Mouse (Mus musculus) stomach, postnatal 0 days (tissue): ENCODE data around the gene Cd101. TPM values are rescaled to one million over a fixed set of nuclear protein-coding genes. Genes with fewer than 3 reads are reported as not detected.

Experiments used
- ATAC-seq: fragments of 200-750 bp; cut with Nextera tagmentation; 2 replicates; pipeline ENCODE4 v1.8.0; 2017; ENCODE audit not compliant: low FRiP score, low TSS enrichment
- DNase-seq: peaks from one replicate; pipeline ENCODE4 v3.0.0-alpha.2; 2016; ENCODE audit warnings: low spot score
- H3K27ac ChIP-seq: fragments of 300-500 bp; sonication (generic); replicated peaks from 2 replicates; pipeline ENCODE4 v1.5.1; 2014; ENCODE audit warnings: mild to moderate bottlenecking, control low read depth
- H3K27me3 ChIP-seq: fragments of 300-500 bp; sonication (generic); 2 replicates; pipeline ENCODE4 v1.6.1; 2014; ENCODE audit warnings: low read length; ENCODE audit not compliant: control insufficient read depth, insufficient read depth
- H3K36me3 ChIP-seq: fragments of 300-500 bp; sonication (generic); 2 replicates; pipeline ENCODE4 v1.6.1; 2014; ENCODE audit warnings: low read length, mixed read lengths; ENCODE audit not compliant: control insufficient read depth, insufficient read depth
- H3K4me1 ChIP-seq: fragments of 300-500 bp; sonication (generic); replicated peaks from 2 replicates; pipeline ENCODE4 v1.6.1; 2014; ENCODE audit warnings: antibody characterized with exemption; ENCODE audit not compliant: control insufficient read depth, insufficient read depth
- H3K4me2 ChIP-seq: fragments of 300-500 bp; sonication (generic); replicated peaks from 2 replicates; pipeline ENCODE4 v1.6.1; 2014; ENCODE audit warnings: low read depth, mild to moderate bottlenecking, control low read depth, moderate library complexity
- H3K4me3 ChIP-seq: fragments of 300-500 bp; sonication (generic); 2 replicates; pipeline ENCODE4 v1.5.1; 2014; ENCODE audit warnings: low read depth, low read length, control low read depth
- H3K9ac ChIP-seq: fragments of 300-500 bp; sonication (generic); 2 replicates; pipeline ENCODE4 v1.6.1; 2014; ENCODE audit warnings: mild to moderate bottlenecking, low read length, control low read depth, mixed read lengths
- H3K9me3 ChIP-seq: fragments of 300-500 bp; sonication (generic); 2 replicates; pipeline ENCODE4 v1.6.1; 2016; ENCODE audit warnings: low read length; ENCODE audit not compliant: control insufficient read depth
- CTCF ChIP-seq: IDR thresholded peaks from 2 replicates; pipeline ENCODE4 v1.5.1; 2016; ENCODE audit warnings: antibody characterized with exemption, low read depth, mild to moderate bottlenecking, moderate library complexity
- EP300 ChIP-seq: optimal IDR thresholded peaks from 2 replicates; pipeline ENCODE3; 2016; ENCODE audit warnings: antibody characterized with exemption
- WGBS: fragments of 180-500 bp; shearing (Covaris S2); extraction: QIAGEN DNeasy Blood & Tissue Kit; methylation state at CpG from one replicate; pipeline ENCODE4 v1.1.7; 2014; 5-methylcytosine and 5-hydroxymethylcytosine counted together
- polyA plus RNA-seq: library from polyadenylated mRNA; unstranded; fragments of >200 nt; fragmentation: Nextera tagmentation; extraction: Ambion mirVana; gene quantifications from 2 replicates; pipeline ENCODE4 v1.2.1, GENCODE M21; 2015

The Cd101 gene
- polyA plus RNA-seq, 1 experiment from 2014 or later: 0.06 TPM

DNA sequence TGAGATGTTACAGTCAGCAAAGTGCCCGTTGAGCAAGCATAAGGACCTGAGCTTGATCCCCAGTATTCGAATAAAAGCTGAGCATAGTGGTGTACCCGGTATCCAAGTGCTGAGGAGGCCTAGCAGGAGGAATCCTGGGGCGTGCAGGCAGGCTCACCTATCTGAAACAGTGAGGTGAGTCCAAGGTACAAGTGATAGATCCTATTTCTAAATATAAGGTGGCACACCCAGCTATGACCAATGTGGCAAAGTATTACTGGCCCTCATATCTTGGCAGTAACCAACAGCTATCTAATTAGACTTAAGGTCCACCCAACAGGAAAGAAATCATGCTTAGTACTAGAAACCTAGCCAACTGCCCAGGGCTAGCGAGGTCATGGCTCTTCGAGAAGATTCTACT lies 6.4 kb downstream of the Cd101 start:
- TF ChIP-seq EP300: no peak
- WGBS: 73% methylated on average over 6 of the region's 6 CpGs
- peak; percentile 93 for ATAC-seq

DNA sequence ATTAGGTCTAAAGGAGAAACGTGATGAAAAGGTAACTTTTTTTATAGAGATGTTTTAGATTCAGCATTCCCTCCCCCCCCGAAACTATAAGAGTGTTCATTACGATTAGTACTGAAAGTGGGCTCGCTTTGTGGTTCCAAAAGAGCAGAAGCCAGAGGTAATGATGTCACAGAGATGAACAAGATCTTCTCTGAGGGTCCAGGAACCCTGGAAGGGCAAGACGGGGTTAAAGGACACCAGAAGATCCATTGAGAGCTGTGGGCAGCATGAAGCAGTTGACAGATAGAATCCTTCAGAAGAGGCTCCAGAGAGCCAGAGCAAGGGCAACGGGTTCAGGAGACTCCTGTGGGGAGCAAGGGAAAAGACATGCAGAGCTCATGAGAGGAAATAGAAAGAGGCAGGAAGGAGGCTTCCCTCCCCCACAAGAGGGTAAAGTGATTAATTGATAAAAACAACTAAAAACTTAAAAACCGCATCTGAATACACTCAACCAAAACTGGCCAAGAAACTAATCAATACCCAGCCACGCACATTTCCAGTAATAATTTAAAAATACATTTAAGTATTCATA lies 7.8 kb downstream of the Cd101 start:
- no peak overlapping the region for H3K4me3 ChIP-seq
- TF ChIP-seq CTCF (no peak), EP300 (no peak)
- no peaks in the 10 kb centered on the region for H3K27me3 ChIP-seq
- no peak overlapping the region for H3K27ac ChIP-seq
- DNase-seq (no peak), ATAC-seq (no peak)
- no peak overlapping the region for H3K4me2 ChIP-seq
- WGBS: 79% methylated on average over 8 of the region's 8 CpGs
- no peak overlapping the region for H3K9ac ChIP-seq
- H3K4me1 ChIP-seq: no peaks in the 10 kb centered on the region
- H3K36me3 ChIP-seq: no peaks in the 10 kb centered on the region
- no peaks in the 10 kb centered on the region for H3K9me3 ChIP-seq

More for the DNA sequence above, 6.4 kb downstream of the Cd101 start:
- Histone ChIP-seq H3K27me3 (no peaks in the 10 kb centered on the region), H3K4me3 (no peak overlapping the region), H3K9me3 (no peaks in the 10 kb centered on the region), H3K4me2 (no peak overlapping the region), H3K9ac (no peak overlapping the region), H3K36me3 (no peaks in the 10 kb centered on the region), H3K27ac (no peak overlapping the region), H3K4me1 (no peaks in the 10 kb centered on the region)
- peak; percentile 39 for DNase-seq

DNA sequence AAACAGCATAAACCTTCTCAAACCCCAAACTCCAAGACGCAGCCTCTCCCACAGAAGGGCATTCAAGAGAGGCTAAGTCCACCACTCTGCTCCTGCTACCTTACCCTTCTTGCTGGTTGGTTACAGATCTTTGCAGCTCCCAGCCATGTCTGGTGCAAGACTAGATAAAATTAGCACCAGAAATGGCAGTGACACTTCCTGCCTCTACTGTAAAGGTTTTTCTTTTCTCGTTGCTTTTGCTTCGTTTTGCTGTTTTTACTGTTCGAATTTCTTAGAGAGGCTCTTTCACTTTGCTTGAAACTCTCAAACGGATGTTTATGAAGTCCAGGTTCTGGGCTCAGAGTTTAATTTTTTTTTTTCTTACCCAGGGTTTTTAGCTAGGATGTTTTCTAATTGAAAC lies 8.3 kb downstream of the Cd101 start:
- WGBS: 76% methylated on average over 5 of the region's 5 CpGs
- H3K36me3 ChIP-seq: no peaks in the 10 kb centered on the region
- H3K27ac ChIP-seq: no peak overlapping the region
- TF ChIP-seq CTCF (no peak), EP300 (no peak)
- no peak overlapping the region for H3K4me2 ChIP-seq
- H3K4me3 ChIP-seq: no peak overlapping the region
- H3K9me3 ChIP-seq: no peaks in the 10 kb centered on the region
- DNase-seq: no peak
- ATAC-seq: no peak
- no peaks in the 10 kb centered on the region for H3K4me1 ChIP-seq
- H3K27me3 ChIP-seq: no peaks in the 10 kb centered on the region
- no peak overlapping the region for H3K9ac ChIP-seq

DNA sequence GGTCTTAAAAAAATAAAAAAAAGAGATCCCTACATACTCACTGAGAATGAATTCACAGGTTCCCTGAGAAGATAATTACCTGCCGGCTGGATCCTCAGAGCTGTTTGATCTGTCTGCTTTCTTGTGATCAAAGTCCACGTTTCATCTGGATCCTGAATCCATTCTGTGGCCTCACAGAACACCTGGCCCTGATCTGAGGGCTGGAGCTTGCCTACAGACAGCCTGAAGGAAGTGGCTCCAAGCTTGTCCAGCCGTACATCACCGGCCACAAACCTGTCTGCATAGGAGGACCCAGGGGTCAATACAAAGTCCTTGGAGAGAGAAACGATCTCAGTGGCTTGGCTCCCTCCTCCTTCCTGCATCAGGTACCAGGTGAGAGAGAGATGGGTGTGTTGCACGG lies 10.9 kb downstream of the Cd101 start:
- H3K27me3 ChIP-seq: no peaks in the 10 kb centered on the region
- ATAC-seq (no peak), DNase-seq (no peak)
- no peak overlapping the region for H3K9ac ChIP-seq
- 75% methylated on average over 6 of the region's 6 CpGs for WGBS
- no peaks in the 10 kb centered on the region for H3K36me3 ChIP-seq
- H3K27ac ChIP-seq: no peak overlapping the region
- no peak overlapping the region for H3K4me2 ChIP-seq
- no peak overlapping the region for H3K4me3 ChIP-seq
- TF ChIP-seq CTCF: no peak
- no peak for TF ChIP-seq EP300
- no peaks in the 10 kb centered on the region for H3K9me3 ChIP-seq
- no peaks in the 10 kb centered on the region for H3K4me1 ChIP-seq

DNA sequence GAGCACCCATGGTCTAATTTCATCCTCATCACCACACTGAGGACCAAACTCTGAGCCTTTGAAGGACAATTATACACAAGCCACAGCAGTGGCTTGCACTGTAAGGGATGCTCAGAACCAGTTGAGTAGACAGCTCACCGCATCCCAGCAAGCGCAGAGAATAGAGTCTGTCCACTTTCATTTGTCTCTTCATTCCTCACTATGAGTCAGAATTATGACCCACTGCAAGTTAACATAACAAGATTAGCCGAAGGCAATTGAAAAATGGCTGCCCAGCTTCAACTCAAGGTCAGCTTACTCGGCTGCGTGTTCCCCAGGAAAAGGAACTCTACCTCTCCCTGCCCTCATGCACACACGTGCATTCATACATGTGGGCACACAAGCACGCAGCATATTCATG lies 13.3 kb downstream of the Cd101 start:
- ATAC-seq: no peak
- H3K4me3 ChIP-seq: no peak overlapping the region
- TF ChIP-seq EP300 (no peak), CTCF (no peak)
- no peaks in the 10 kb centered on the region for H3K4me1 ChIP-seq
- H3K36me3 ChIP-seq: no peaks in the 10 kb centered on the region
- no peaks in the 10 kb centered on the region for H3K27me3 ChIP-seq
- H3K9ac ChIP-seq: no peak overlapping the region
- DNase-seq: no peak
- no peak overlapping the region for H3K27ac ChIP-seq
- H3K9me3 ChIP-seq: no peaks in the 10 kb centered on the region
- H3K4me2 ChIP-seq: no peak overlapping the region
- 82% methylated on average over 7 of the region's 7 CpGs for WGBS

DNA sequence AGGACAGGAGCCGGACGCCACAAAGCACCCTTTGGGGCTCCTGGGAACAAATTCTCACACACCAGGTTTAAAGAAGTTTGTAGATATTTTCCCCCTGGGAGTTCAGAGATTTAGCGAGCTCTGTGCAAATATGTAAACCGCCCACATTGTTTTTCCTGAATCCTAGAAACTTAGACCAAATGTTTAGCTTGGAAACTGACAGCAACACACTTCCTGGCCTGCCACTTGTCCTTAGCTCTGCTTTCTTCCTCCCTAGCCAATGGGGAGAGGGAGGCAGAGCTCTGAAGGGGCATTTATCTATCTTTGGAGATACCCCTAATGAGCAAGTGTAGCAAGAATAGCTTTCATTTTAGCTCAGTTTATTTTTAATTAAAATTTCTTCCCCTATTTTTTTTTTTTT lies 14.1 kb downstream of the Cd101 start:
- Histone ChIP-seq H3K9me3 (no peaks in the 10 kb centered on the region), H3K4me3 (no peak overlapping the region), H3K9ac (no peak overlapping the region), H3K4me2 (no peak overlapping the region), H3K27ac (no peak overlapping the region), H3K4me1 (no peaks in the 10 kb centered on the region), H3K36me3 (no peaks in the 10 kb centered on the region), H3K27me3 (no peaks in the 10 kb centered on the region)
- no peak for ATAC-seq
- WGBS: 32% methylated on average over 4 of the region's 4 CpGs
- DNase-seq: no peak
- TF ChIP-seq EP300 (no peak), CTCF (no peak)
